Mouse (Mus musculus) erythroblast, adult 5-6 weeks (primary cell): ENCODE measurements around the gene Sct. TPM values are rescaled to one million over a fixed set of nuclear protein-coding genes. Genes with fewer than 3 reads are reported as not detected.
A peak's percentile ranks its signal among the peaks of the same experiment; 100 is the strongest.

Experiments used
- ATAC-seq: replicated peaks from 2 replicates; pipeline ENCODE4 v1.8.0; 2016; ENCODE audit warnings: moderate number of reproducible peaks, mild to moderate bottlenecking, moderate TSS enrichment, inconsistent platforms; ENCODE audit not compliant: poor library complexity, low FRiP score, severe bottlenecking
- total RNA-seq, 2 experiments: library from RNA; stranded (forward) in 1 of 2; stranded (reverse) in 1 of 2; fragments of 150-400 nt in 1 of 2; fragments of 200-764, 138-1000 nt in 1 of 2; gene quantifications; 2 replicates each; pipeline versions ENCODE4 v1.2.3 to v1.2.4; 2015 to 2017; ENCODE audit warnings: low replicate concordance in 2 of 2

The Sct gene
- total RNA-seq, 2 experiments from 2014 or later, result not detected

GRCm38 (mm10) chr7:141292583-141293388 is 13.9 kb upstream of the Sct start:
- ATAC-seq, result no peak

GRCm38 (mm10) chr7:141291921-141292582 is 13.1 kb upstream of the Sct start, which contains the start of gene Drd4:
Gene Drd4, plus strand, starts transcription at chr7:141292006.
- no peak for ATAC-seq

- no peak for ATAC-seq
Measured at GRCm38 (mm10) chr7:141288042-141288441, 9.1 kb upstream of the Sct start.

GRCm38 (mm10) chr7:141282756-141283155 is 3.8 kb upstream of the Sct start:
- ATAC-seq, result no peak

GRCm38 (mm10) chr7:141281442-141281841 is 2.5 kb upstream of the Sct start:
- ATAC-seq, result no peak

GRCm38 (mm10) chr7:141277701-141278678 is 943 bp downstream of the Sct start:
- no peak for ATAC-seq

GRCm38 (mm10) chr7:141276546-141276945 is 2.4 kb downstream of the Sct start, which contains the start of gene Cdhr5:
Gene Cdhr5, minus strand, starts transcription at chr7:141276786.
- no peak for ATAC-seq

- ATAC-seq, result no peak
Measured at GRCm38 (mm10) chr7:141275356-141275755, 3.6 kb downstream of the Sct start.

- ATAC-seq, result no peak
Measured at GRCm38 (mm10) chr7:141270631-141271030, 8.3 kb downstream of the Sct start.

GRCm38 (mm10) chr7:141269273-141269545 is 9.7 kb downstream of the Sct start:
- ATAC-seq, result no peak

- no peak for ATAC-seq
Measured at GRCm38 (mm10) chr7:141268466-141269272, 10.3 kb downstream of the Sct start.

GRCm38 (mm10) chr7:141265739-141266561 is 13.0 kb downstream of the Sct start, which contains the start of gene Irf7:
Gene Irf7, minus strand, starts transcription at chr7:141266481.
- ATAC-seq, result peak; percentile 84

GRCm38 (mm10) chr7:141265411-141265738 is 13.6 kb downstream of the Sct start:
- ATAC-seq, result peak; percentile 26

GRCm38 (mm10) chr7:141264761-141265410 is 14.0 kb downstream of the Sct start:
- peak; percentile 66 for ATAC-seq

GRCm38 (mm10) chr7:141264041-141264700 is 14.8 kb downstream of the Sct start:
- no peak for ATAC-seq

- ATAC-seq, result no peak
Measured at GRCm38 (mm10) chr7:141263640-141264039, 15.3 kb downstream of the Sct start.

GRCm38 (mm10) chr7:141261480-141261879 is 17.5 kb downstream of the Sct start:
- no peak for ATAC-seq

GRCm38 (mm10) chr7:141256159-141256558 is 22.8 kb downstream of the Sct start:
- no peak for ATAC-seq
